Mouse (Mus musculus) MEL (cell line): ENCODE data around the gene Ryr1.

Source experiments
- CTCF ChIP-seq, 3 experiments: IDR thresholded peaks in 2 of 3; conservative IDR thresholded peaks in 1 of 3; 2 replicates each; pipeline ENCODE4 v1.5.1; 2011 to 2012; ENCODE audit warnings: low read length in 3 of 3, low read depth in 2 of 3, mild to moderate bottlenecking in 2 of 3, improper control_type of control experiment in 1 of 3, inconsistent platforms in 1 of 3, mixed read lengths in 1 of 3, moderate library complexity in 1 of 3; ENCODE audit not compliant: control insufficient read depth in 1 of 3, insufficient read depth in 1 of 3, poor library complexity in 1 of 3, severe bottlenecking in 1 of 3
- EP300 ChIP-seq, 2 experiments: IDR thresholded peaks; 2 replicates each; pipeline ENCODE4 v1.6.1; 2011; ENCODE audit warnings: improper control_type of control experiment in 2 of 2, low read length in 2 of 2, low read depth in 1 of 2, mild to moderate bottlenecking in 1 of 2
- KAT2A ChIP-seq: conservative IDR thresholded peaks from 2 replicates; pipeline ENCODE4 v1.6.1; 2012; ENCODE audit warnings: low read depth, low read length, improper control_type of control experiment, inconsistent platforms
- MAFK ChIP-seq: IDR thresholded peaks from 2 replicates; pipeline ENCODE4 v1.6.1; 2011; ENCODE audit warnings: low read depth, mild to moderate bottlenecking, low read length, improper control_type of control experiment, borderline replicate concordance
- POLR2A ChIP-seq, 2 experiments: IDR thresholded peaks; 2 replicates each; pipeline ENCODE4 v1.6.1; 2011 to 2012; ENCODE audit warnings: low read length in 2 of 2, mild to moderate bottlenecking in 2 of 2, control low read depth in 1 of 2, improper control_type of control experiment in 1 of 2, low read depth in 1 of 2, moderate library complexity in 1 of 2; ENCODE audit not compliant: control insufficient read depth in 1 of 2, insufficient read depth in 1 of 2, poor library complexity in 1 of 2
- POLR2AphosphoS2 ChIP-seq: IDR thresholded peaks from 2 replicates; pipeline ENCODE4 v1.6.1; 2011; ENCODE audit warnings: low read length, improper control_type of control experiment
- TBP ChIP-seq: IDR thresholded peaks from 2 replicates; pipeline ENCODE4 v1.8.0; 2011; ENCODE audit warnings: low read depth, low read length, improper control_type of control experiment
- TCF12 ChIP-seq: IDR thresholded peaks from 2 replicates; pipeline ENCODE4 v1.6.1; 2014; ENCODE audit warnings: low read depth, mild to moderate bottlenecking, inconsistent platforms, low read length, improper control_type of control experiment, moderate library complexity
- ZKSCAN1 ChIP-seq: IDR thresholded peaks from 2 replicates; pipeline ENCODE4 v1.6.1; 2012; ENCODE audit warnings: low read depth, mild to moderate bottlenecking, inconsistent platforms, low read length, improper control_type of control experiment, moderate library complexity
- ZMIZ1 ChIP-seq: IDR thresholded peaks from 2 replicates; pipeline ENCODE4 v1.6.1; 2012; ENCODE audit warnings: low read depth, mild to moderate bottlenecking, inconsistent platforms, low read length, improper control_type of control experiment, moderate library complexity

DNA sequence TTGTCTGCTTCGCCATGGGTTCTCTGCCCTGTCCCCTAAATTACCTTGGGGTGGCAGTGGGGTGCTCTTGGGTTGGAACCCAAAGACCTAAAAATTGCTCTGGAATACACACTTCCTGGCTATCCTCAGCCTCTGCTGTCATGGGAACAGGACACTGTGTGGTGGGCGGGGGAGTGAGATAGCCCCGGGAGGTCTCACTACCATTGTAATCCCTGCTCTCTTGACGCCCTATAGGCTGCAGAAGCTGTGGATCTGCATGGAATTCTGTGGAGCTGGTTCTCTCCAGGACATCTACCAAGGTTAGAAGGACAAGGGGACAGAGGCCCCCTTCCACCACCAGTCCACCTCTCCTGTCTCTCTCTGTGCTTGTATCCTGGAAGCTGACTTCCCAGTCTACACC is 141.1 kb downstream of the Ryr1 start:
- TF ChIP-seq CTCF (IDR thresholded peaks at IDR 0.05 in 2 of 3, conservative IDR thresholded peaks at IDR 0.05 in 1 of 3; ENCODE audit: control insufficient read depth in 1 of 3, insufficient read depth in 1 of 3, low read depth in 2 of 3, low read length in 3 of 3, poor library complexity in 1 of 3, severe bottlenecking in 1 of 3) (no peak), POLR2A (IDR thresholded peaks at IDR 0.05; ENCODE audit: control insufficient read depth in 1 of 2, insufficient read depth in 1 of 2, low read depth in 1 of 2, low read length in 2 of 2, poor library complexity in 1 of 2) (no peak), KAT2A (no peak), ZKSCAN1 (no peak), TBP (no peak), ZMIZ1 (no peak), EP300 (IDR thresholded peaks at IDR 0.05; ENCODE audit: low read depth in 1 of 2, low read length in 2 of 2) (no peak), POLR2AphosphoS2 (no peak), MAFK (no peak), TCF12 (no peak)
